Mouse (Mus musculus): ENCODE results near the gene Ap3b1.

DNA sequence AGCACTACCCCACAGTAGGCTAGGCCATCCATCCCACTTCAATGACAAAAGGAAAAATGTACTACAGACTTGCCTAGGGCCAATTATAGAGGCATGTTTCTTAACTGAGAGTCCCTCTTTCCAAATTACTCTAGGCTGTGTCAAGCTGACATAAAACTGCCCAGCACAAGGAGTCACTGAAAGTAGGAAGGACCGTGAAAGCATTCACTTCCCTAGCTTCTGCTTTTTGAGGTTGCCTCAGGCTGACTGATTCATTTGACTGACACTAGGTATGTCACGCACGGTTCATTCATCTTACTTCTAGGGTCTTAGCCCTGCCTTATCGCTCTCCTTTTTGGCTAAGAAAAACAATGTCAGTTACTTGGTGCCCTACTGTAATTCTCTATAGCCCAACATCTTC lies 36.3 kb upstream of the Ap3b1 start:
- TF ChIP-seq CTCF (conservative IDR thresholded peaks at IDR 0.05; ENCODE audit: low read length) (no peak), POU5F1 (IDR thresholded peaks at IDR 0.05; ENCODE audit: borderline replicate concordance, low read length) (no peak)

All from E14TG2a.4 (cell line).